Mouse (Mus musculus): ENCODE measurements at regions not wholly inside any gene's neighbourhood (a gene's known extent, or its start where the extent isn't known, plus 50 kb on each side); places are given as distances from the start of the nearest gene placed in this dataset.

DNA sequence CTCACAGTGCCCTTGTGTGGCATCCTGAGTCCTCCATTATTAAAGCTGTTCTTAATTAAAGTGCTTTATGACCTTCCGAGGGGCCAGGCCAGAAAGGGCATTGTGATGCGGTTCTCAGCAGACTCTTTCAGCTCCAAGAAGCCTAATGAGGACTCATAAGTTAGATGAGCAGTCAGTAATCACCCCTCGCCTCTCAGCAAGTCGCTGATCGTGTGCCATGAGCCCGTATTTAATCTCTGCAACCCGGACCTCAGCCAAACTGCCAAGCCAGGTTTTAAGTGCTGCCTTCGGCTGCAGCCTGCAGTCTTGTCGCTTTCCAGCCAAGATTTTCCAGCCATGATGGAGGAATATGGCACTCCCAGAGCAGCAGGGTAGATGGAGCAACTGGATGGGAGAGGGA lies 56.1 kb upstream of the Rbfox1 start:
- DNase-seq (ENCODE audit: low spot score): no peak

DNA sequence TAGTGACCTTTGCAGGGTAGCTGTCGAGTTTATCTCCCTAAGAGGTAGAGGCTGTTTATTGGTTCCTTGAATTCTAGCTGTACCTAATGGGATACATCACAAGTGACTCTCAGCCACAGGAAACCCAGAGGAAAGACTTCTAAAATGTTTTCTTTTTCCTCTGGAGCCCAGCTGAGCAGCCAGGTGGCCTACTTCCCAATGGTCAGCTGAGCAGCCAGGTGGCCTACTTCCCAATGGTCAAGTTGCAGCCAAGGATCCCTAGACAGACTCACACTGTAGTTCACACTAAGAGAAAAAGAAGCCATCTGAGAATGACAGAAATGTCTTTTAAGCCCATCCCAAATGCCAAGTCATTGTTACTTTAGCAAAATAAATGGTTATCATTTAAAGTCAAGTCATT lies 61.8 kb upstream of the Rbfox1 start:
- no peak for DNase-seq (ENCODE audit: low spot score)

DNA sequence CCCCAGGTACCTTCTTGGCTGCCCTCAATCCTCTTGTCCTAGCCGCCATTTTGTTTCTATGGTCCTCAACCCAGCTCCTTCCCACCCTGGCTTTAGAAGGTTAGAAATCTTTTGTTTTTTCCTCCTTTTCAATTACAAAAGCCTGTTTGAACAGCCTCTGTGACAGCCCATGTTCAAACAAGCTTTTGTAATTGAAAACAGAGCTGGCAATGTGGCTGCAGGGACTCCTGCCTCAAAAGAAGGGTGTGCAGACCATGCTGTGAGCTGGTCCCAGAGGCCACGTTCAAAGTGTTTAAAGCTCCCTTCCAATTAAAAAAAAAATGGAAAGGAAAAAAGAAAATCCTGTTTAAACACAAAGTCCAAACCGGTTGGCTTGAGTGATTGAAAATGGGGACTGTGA lies 68.0 kb upstream of the Rbfox1 start:
- DNase-seq (ENCODE audit: low spot score): no peak

DNA sequence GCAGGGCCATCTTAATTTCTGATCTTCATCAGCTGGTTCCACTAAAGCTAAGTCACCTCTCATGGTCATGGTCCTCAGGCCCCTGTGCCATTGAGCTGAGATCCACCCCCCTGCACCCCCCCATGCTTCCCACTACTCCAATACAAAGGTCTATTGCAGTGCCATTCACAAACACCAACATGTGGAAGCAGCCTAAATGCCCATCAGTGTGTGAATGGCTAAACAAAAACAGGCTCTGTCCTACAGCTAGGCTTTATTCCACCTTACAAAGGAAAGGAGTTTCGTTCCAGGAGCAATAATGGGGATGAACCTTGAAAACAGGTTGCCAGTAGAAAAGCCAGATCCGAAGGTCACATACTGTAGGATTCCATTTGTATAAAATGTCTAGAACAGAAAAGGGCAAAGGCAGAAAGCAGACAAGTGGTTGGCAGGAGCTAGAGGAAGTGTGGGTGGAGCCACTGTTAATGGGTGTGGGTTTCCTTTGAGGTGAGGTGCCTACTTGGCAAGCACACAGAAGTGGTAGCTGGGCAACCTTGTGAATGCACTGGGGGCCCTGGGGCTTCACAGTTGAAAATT lies 72.8 kb upstream of the Rbfox1 start:
- no peak for DNase-seq (ENCODE audit: low spot score)

DNA sequence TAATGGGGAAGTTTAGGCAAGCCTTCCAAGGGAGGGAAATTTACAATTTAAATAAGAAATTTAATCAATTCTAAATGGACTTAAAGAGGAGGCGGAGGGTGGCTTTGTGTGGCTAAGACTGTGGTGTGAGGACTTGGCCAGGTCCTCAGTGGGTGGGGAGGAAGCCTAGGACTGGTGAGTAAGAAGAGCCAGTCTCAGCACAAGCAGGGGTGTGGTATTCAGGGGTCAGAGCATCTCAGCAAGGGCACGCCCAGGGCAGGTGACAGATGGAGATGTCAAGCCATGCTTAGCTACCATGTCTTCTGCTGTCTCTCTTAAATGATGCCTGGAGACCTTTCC lies 73.5 kb upstream of the Rbfox1 start:
- no peak for DNase-seq (ENCODE audit: low spot score)

DNA sequence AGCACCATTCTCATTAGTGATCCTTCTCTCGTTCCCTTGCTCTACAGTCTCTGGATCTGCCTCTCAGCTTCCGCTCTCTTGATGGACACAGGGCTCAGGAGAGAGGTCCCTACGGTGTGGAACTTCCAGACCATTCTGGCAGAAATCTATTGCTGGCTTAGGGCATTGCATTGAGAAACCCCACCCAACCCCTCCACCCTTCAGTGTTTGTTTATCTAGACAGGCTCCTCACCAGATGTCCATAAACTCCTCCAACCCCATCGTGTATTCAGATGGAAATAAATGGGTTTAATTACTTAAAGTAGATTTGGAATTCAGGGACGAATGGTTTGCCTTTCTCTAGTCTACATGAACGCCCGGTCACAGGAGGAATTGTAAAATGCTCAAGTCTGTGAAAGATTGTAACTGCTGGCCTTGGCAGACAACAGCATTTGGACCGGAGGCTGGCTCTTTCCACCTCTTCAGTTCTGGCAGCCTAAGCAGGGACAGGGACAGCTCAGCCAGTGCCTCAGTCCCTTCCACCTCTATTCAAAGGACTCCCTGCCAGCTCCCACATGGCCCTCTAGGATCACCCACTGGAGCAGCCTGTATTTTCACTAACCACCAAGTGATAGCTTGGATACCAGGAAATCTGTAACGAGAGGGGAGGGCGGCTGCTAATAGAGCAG lies 74.0 kb upstream of the Rbfox1 start:
- no peak for DNase-seq (ENCODE audit: low spot score)

DNA sequence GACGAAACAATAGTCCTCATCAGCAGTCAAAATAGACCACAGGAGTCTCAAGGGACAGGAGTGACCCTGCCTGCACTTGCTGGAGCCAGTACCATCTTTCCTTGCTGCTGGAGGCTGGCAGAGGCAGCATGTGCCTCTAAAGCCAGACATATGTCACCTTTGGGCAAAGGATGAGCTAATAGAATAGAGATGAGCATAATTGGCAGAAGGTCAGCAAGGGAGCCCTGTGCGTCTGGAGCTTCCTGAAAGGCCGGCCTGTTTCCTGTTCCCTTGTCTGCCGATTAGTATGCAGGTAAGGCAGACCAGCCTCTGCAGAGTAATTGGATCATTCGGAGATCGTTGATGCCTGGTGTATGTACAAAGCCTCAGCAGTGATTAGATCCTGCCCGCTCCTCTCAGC lies 87.0 kb upstream of the Rbfox1 start:
- DNase-seq (ENCODE audit: low spot score): no peak

DNA sequence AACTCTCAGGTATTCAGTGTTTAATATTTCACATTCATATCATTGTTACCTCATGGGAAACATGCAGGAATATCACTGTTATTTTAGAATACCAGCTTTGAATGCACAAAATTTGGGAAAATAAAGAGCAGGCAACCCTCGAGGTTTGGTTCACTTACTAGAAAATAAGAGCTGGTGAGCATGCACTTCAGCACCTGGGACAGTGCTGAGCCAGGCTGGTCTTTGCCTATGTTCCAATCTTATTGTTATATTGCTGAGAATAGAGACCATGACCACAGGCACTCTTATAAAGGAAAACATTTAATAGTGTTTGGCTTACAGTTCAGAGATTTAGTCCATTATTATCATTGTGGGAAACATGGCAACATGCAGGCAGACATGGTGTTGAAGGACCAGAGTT lies 92.9 kb upstream of the Rbfox1 start:
- no peak for DNase-seq (ENCODE audit: low spot score)

DNA sequence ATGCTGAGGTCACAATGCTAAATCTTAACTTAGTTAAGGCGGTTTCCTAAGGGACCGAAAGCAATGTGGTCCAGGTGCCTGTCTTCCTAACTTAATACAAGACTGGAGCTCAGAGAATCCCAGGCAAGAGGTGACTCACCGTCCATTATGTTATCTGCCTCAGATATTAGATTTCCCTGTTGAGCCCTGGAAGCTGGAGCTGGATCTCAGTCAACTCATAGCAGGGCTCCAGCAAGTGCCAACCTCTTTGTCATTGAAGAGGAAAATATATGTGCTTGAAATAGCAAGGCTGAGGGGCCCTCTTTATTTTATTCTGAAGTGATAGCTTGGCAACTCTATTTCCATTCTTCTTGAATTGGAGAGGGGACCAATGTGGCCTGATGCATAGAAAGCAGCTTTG lies 95.0 kb upstream of the Rbfox1 start:
- DNase-seq (ENCODE audit: low spot score): no peak

DNA sequence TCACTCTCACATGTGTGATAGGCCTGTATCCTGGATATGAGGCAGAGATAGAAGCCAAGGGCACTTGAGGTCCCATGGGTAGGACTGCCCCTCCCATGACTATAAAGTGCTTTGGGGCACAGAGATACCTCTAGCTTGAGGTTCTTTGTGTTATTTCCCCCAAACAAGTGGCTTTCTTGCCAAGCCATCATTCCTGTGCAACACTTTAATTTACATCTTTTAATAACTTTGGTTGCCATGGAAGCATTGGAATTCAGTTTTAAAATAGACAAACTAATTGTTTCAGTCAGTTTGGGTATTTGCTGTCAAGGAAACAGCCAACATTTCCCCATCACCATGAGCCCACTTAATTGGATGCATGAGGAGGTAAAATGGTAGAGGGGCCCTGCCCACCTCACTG lies 97.9 kb upstream of the Rbfox1 start:
- DNase-seq (ENCODE audit: low spot score): no peak

DNA sequence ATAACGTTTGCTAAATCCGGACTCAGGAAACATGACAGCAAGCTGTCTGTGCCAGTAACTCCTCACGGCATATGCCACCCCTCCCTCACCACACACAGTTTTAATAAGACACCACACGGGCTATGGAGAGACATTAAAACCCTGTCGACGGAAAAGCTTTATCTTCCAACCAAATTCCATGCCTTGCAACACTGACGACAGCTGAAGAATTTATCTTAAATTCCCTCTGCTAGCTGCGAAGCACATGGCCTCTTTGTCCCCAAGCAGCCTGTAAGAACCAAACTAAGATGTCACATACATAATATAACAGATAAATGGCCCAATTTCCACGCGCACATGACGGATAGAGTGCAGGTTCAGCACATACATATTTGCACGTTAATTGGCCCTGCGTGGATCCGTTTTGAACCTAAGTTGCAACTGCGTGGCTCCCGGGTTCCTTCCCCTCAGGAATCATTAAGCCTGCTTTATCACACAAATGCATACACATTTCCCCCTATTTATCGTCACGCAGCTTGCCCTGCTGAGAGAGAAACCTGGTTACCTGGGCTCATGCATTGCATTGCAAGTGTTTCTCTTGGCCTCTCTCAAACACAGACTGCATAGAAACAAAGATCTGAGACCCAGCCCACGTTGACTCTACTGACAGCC lies 118.3 kb upstream of the Rbfox1 start:
- DNase-seq (ENCODE audit: low spot score): no peak

DNA sequence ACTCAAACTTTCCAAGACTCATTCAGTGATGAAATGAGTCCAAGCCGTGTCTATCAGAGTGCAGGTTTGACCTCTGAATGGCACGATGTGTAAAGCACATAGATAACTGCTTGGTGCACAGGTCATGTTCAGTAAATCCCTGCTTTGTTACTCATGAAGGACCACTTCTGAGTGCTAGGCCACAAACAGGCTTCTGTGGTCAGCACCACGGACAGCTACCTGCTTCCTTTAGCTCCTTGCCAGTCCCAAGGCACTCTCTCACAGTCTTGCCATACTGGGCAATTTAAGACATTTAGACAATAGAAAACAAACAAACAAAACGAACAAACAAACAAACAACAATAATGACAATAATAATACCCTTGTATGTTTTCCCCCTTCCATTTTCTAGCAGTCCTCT lies 120.0 kb upstream of the Rbfox1 start:
- peak; percentile 44 for DNase-seq (ENCODE audit: low spot score)

DNA sequence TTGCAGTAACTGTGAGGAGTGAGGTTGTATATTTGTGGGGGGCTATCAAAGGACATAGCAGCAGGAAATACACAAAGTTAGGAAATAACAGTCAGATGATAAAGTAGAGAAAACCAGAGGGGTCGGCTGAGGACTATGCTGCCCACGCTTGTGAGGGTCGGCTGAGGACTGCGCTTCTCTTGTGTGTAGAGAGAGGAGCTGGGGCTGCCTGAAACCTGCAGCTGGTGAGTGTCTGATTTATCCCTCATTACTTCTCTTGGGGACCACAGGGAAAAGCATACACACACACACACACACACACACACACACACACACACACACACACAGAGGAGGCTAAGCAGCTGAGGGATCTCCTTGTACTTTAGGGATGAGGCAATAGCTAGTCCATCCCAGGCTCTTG lies 124.3 kb upstream of the Rbfox1 start:
- no peak for DNase-seq (ENCODE audit: low spot score)

DNA sequence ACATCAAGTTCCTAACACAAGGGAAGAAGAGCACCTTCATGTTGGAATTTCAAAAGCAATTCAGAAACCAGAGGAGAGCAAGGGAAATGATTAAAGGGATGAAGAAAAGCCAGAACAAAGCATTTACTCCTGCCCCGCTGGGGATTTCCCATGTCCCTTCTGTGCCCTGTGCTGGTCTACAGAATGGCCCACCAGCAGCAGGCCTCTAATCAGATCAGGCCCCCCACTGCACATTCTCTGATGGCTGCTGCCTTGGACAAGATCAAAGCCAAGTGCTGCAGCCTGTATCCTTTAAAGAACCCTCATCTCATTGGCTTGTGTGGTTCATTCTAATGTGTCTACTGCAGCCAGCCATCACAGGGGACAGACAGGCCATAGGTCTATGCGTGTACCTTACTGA lies 126.1 kb upstream of the Rbfox1 start:
- no peak for DNase-seq (ENCODE audit: low spot score)

DNA sequence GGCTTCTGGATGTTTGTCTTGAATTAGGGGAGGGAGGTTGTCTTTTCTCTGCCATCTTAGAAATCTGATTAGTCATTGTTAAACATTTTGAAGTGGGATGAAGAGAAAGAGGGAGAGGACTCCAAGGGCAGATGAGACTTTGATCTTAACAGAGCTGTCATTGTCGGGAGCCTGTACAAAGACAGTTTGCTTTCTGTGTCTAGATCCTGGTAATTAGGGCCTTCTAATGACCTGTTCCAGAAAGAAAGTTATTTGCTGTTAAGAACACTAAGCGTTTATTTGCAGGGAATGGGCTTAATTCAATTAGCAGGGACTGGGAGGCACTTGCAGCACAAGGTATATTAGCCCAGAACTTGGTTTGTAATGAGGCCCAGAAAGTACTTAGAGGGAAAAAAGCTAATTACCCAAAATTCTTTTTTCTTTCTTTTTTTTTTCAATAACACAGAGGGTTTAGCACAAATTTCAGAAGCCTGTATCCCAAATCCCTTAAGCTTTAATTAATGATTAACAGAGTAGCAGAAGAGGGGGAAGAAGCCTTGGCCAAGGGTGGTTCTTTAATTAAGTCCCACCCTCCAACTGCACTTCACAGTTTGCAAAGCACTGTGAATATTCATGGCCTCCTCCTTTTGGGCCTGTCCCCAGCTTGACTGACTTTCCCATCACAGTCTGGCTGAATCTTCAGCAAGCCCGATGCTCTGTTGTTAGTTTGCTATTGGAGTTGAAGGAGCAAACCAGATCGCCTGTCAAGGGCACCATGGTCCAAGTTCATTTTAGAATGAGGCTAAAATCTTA lies 142.2 kb upstream of the Rbfox1 start:
- no peak for DNase-seq (ENCODE audit: low spot score)

DNA sequence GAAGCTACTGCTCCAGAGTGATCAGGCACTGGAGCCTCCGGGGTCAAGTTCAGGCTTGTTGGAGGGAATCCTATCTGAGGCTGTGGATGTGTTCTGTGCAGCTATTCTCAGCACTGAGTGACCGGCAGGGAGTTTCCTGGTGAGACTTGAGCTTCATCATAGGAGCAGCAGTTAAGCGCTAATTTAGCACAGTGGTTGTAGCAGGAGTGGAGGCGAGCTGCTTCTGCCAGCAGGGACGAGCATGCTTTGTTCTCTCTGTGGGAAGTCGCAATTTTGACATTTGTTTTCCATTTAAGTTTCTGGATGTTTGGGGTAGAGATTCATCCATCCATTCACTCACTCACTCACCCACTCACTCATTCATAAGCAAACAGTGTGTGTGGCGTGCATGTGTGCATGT lies 144.4 kb upstream of the Rbfox1 start:
- no peak for DNase-seq (ENCODE audit: low spot score)

DNA sequence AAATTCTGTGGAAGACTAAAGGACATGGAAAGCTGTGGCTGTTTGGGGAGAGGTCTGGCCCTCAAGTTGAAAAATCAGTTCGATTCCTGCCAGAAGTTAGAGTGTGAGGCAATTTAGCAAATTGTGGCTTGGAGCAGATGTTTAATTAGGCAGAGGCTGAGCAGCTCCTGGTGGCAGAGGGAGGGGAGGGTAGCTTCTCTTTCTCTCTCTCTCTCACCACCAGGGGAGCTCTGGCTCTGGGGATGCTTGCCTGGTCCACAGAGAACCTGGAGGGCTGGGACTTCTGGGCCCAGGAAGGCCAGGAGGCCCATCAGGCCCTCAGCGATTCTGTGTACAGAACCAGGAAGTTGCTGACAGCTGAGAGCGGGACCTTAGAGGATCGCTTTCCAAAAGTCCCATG lies 151.5 kb upstream of the Rbfox1 start:
- DNase-seq (ENCODE audit: low spot score): no peak

DNA sequence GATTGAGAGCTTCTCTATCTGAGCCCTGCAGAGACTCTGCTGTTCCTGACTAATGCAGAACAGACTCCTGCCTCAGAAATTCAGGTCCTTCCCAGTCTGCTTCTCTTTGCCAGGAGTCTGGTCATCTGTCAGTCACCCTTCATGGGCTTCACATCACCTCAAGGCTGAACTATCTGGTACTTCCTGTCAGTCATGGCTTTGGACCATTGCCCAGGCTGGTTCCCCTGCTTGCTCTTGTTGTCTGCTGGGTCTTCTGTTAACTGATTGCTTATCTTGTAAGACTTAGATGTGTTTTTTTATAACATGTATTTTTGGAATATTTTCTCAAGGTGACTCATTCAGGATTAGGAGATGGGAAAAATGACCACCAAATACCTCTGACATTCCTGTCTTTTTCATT lies 162.6 kb upstream of the Rbfox1 start:
- no peak for DNase-seq (ENCODE audit: low spot score)

DNA sequence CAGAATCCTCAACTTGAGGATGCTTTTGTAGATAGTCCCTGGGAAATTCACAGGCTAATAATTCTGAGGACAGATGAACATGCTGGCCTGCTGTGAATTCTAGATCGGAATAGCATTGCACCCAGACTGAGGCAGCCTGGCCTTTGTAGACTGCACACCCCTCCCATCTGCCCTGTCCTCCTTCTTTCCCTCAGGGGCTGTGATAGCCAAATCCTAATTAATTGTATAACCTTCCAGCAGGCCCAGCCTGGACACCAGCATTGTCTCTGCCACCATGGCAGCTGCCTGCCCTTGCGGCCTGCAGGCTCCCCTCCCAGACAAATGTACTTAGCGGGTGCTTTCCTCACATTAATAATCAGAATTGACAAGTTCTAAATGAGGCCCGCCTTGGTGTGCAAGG lies 171.7 kb upstream of the Rbfox1 start:
- no peak for DNase-seq (ENCODE audit: low spot score)

DNA sequence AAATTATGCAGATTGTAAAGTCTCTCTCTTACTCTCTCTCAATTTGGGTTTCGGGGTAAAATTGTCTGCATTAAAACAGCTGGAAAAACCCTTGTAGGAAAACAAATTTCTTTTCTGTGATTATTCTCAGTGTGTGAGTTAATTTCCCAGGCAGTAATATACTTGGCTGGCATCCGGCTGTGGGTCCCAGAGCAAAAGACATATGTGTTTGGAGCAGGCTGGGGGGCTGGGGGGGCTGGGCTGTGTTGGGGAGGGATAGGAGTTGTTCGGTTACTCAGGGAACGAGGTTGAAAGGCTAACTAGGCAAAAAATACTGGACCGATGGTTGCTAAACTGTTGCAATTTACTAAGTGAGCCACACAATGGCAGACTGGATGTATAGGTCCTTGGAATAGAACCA lies 175.3 kb upstream of the Rbfox1 start:
- DNase-seq (ENCODE audit: low spot score): no peak

DNA sequence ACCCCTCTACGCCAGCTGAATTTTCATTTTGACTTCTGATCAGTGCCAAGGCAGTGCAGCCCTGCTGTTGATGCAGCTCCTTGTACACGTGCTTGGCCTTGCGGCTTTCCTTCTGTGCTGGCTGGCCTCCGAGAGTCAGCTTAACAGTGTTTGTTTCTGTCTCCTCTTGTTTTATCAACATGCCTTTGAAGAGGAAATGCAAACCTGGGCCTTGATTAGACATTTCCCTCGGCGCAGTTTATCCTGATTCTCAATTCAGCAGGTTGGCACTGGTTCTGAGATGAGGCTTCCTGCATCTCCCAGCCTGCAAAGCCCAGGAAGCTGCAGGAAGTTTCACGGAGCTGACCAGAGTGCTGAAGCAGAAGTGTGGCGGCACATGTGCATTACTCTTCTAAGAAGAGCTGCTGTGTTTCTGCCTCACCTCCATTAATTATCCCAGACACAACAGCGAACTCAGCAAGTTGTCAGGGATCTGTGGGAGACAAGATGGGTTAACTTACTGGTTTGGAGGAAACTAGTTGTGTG lies 184.4 kb upstream of the Rbfox1 start:
- DNase-seq (ENCODE audit: low spot score): peak; percentile 33

DNA sequence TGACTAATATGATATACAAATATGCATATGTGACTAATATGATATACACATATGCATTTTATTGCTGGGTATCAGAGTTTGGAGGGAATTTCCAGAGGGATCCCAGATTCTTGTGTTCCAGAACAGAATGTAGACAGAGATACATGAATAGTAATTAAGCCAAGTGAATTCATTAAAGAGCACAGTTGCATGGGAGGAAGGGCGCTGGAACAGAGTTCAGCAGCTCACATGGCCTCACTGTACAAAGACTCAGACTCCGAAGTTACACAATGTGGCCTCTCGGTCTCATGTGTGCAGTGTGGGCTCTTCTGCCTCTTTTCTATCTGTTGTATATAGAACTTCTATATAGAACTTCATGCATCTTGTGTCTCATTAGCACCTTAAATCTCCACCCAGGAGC lies 196.8 kb upstream of the Rbfox1 start:
- no peak for DNase-seq (ENCODE audit: low spot score)

DNA sequence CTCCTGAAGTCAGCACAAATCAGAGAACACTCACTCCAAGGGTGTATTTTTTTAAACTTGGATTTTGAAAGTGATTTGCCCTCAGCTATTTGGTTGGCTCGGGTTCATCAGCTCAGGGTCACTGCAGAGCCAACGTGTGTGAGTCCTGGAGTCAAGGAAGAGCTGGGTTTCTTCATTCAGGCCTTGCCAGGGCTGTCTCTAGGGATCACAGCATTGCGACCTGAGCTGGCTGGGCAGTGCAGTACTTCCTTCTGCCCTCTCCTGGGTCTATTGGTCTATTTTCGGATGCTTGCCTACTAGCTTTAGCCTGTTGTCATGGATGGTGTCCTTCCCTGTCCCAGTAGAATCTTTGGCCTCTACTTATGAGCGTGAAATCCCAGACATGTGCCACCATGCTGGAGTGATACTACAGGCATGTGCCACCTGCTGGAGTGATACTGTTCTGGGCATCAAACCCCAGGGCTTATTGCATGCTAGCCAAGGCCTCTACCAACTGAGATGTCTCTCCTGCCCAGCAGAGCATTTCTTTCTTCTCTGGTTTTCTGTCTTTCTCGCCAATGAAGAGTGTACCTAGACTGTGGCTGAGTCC lies 211.7 kb upstream of the Rbfox1 start:
- DNase-seq (ENCODE audit: low spot score): no peak
